Mouse (Mus musculus): Measurements from ENCODE around the gene Cybc1.

DNA sequence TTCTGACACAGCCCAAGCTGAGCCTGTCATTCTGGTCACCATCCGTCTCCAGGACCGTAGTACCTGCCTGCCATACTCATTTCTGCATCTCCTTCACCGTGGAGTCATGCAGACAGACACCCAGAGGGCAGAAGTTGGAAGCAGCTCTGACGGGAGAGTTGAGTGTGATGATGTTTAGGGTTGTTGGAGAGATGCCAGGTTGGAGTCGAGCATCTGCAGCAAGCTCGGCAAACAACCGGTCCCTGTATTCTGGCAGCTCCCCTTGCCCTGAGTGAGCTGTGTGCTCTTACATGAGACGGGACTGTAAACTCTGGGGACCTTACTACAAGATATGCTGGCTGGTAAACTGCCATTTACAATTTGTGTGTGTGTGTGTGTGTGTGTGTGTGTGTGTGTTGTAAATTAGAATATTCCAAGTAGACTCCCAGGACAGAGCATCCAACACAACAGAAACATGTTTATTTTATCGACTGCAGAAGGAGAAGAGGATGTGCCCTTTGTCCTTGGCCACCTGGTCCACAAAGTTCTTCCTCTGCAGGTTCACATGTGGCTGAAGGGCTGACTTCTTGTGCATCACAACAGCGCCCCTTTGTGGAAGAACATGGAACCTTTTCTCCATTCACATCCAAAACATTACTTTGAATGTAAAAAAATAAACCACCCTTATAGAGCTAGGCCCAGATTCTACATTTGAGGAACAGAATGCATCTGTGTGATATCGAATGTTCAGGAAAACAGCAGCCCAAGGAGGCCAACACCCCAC lies 27.5 kb downstream of the Cybc1 start:
- TF ChIP-seq CTCF (IDR thresholded peaks at IDR 0.05; ENCODE audit: insufficient read depth, low read length) (peak; percentile 23; the same call in 1 of the 2 replicates), POLR2A (IDR thresholded peaks at IDR 0.05; ENCODE audit: borderline replicate concordance, extremely low read depth, low read depth, low read length) (no peak)

Measured in lung, adult 2 months (tissue).